In genomic region chr13:71001278-71001677, GRCm38 (mm10) we compare ENCODE assay signal across 9 mouse cellular contexts.
DNase-seq lines count a peak whose midpoint lies in the region; TF ChIP-seq lines count a peak whose summit lies in the region.
"Had no signal": no experiment of that assay in that cellular context is flagged by ENCODE, and none has a peak within 500 bp of the region (broad histone marks: within the 10 kb centered on the region; RNA-seq: fewer than 3 reads in every experiment).

No protein-coding gene starts in this region.

- TF ChIP-seq POLR2A in lung, adult 2 months (IDR thresholded peaks at IDR 0.05; ENCODE audit: borderline replicate concordance, extremely low read depth, low read depth, low read length), result no peak

- no peak overlapping the region for H3K27ac ChIP-seq in embryonic facial prominence, embryonic 10.5 days (replicated peaks)
- H3K27ac ChIP-seq: liver, embryonic 15.5 days had no signal

- WGBS in embryonic facial prominence, embryonic 10.5 days, result 14% methylated on average over 2 of the region's 2 CpGs
- WGBS in lung, adult 2 months, result 10% methylated on average over 2 of the region's 2 CpGs

- no peaks in the 10 kb centered on the region for H3K4me1 ChIP-seq in embryonic facial prominence, embryonic 10.5 days
- no peaks in the 10 kb centered on the region for H3K4me1 ChIP-seq in lung, adult 2 months (ENCODE audit: control insufficient read depth, insufficient read depth, low read length)
- H3K4me1 ChIP-seq: liver, embryonic 15.5 days had no signal

- peak; percentile 68 for DNase-seq in 3T3-L1 (ENCODE audit: low read depth, low spot score)
- DNase-seq in adrenal gland, adult 2 months, result peak; percentile 30
- peak; percentile 69 for DNase-seq in embryonic facial prominence, embryonic 10.5 days (ENCODE audit: low spot score)
- DNase-seq in heart, postnatal 36 days, result peak; percentile 36 to 65
- peak; percentile 87 to 88 for DNase-seq in kidney, postnatal 4 days
- DNase-seq in lung, adult 2 months, result peak; percentile 36
- peak; percentile 72 for DNase-seq in retina, postnatal 1 day
- no peak for DNase-seq in spleen, adult 12 weeks (ENCODE audit: low spot score)

- no peak overlapping the region for H3K4me3 ChIP-seq in embryonic facial prominence, embryonic 10.5 days
- no peak overlapping the region for H3K4me3 ChIP-seq in lung, adult 2 months (replicated peaks; ENCODE audit: extremely low read depth, low read depth, low read length)
- H3K4me3 ChIP-seq: liver, embryonic 15.5 days had no signal

- peak; percentile 32; the same call in 1 of the 2 replicates for TF ChIP-seq CTCF in lung, adult 2 months (IDR thresholded peaks at IDR 0.05; ENCODE audit: insufficient read depth, low read length)

- intact Hi-C loops in heart, postnatal 36 days (cut with DNase I), result loop anchor here (2.0 kb wide), 2 partner anchors 160 to 358 kb away; partner anchors contain the start of gene Adamts16

- H3K36me3 ChIP-seq in embryonic facial prominence, embryonic 10.5 days (replicated peaks), result no peaks in the 10 kb centered on the region
- H3K36me3 ChIP-seq: liver, embryonic 15.5 days had no signal

- no peaks in the 10 kb centered on the region for H3K9me3 ChIP-seq in embryonic facial prominence, embryonic 10.5 days
- H3K9me3 ChIP-seq: liver, embryonic 15.5 days had no signal

- H3K27me3 ChIP-seq in embryonic facial prominence, embryonic 10.5 days (replicated peaks; ENCODE audit: low read depth, poor library complexity, severe bottlenecking), result no peaks in the 10 kb centered on the region
- H3K27me3 ChIP-seq: liver, embryonic 15.5 days had no signal
